Comparison of ENCODE assay signal across 9 mouse cellular contexts in genomic region chr4:99561506-99561937, GRCm38 (mm10).
A peak's percentile ranks its signal among the peaks of the same experiment; 100 is the strongest.
DNase-seq lines count a peak whose midpoint lies in the region; TF ChIP-seq lines count a peak whose summit lies in the region.
"Had no signal": no experiment of that assay in that cellular context is flagged by ENCODE, and none has a peak within 500 bp of the region (broad histone marks: within the 10 kb centered on the region; RNA-seq: fewer than 3 reads in every experiment).

No protein-coding gene starts in this region.

- no peaks in the 10 kb centered on the region for H3K27me3 ChIP-seq in thymus, adult 2 months (ENCODE audit: control insufficient read depth, insufficient read depth, low read length)

- no peaks in the 10 kb centered on the region for H3K4me1 ChIP-seq in thymus, adult 2 months (replicated peaks; ENCODE audit: control insufficient read depth, insufficient read depth, low read length)

- no peak overlapping the region for H3K27ac ChIP-seq in thymus, adult 2 months (ENCODE audit: control insufficient read depth, insufficient read depth, low read length)
- H3K27ac ChIP-seq: embryonic facial prominence, embryonic 12.5 days had no signal

- no peak for TF ChIP-seq POLR2A in thymus, adult 2 months (IDR thresholded peaks at IDR 0.05; ENCODE audit: control insufficient read depth, extremely low read depth, insufficient read depth, low read length, poor library complexity)

- DNase-seq in adrenal gland, postnatal 36 days, result peak; percentile 8 to 26
- DNase-seq in adrenal gland, adult 2 months, result no peak
- DNase-seq in left cerebral cortex, postnatal 14 days (ENCODE audit: low spot score in 2 of 2), result peak; percentile 5 to 14
- no peak for DNase-seq in left cerebral cortex, postnatal 25 days (ENCODE audit: low spot score in 2 of 2)
- DNase-seq in cerebellum, postnatal 25 days, result peak; percentile 19 to 59
- DNase-seq in lung, postnatal 25 days (ENCODE audit: low spot score), result peak; percentile 41
- no peak for DNase-seq in thymus, adult 2 months
- DNase-seq in ovary, postnatal 14 days (ENCODE audit: low spot score), result no peak

- H3K36me3 ChIP-seq in thymus, adult 2 months (ENCODE audit: control insufficient read depth, insufficient read depth, low read length), result no peaks in the 10 kb centered on the region
- H3K36me3 ChIP-seq: embryonic facial prominence, embryonic 12.5 days had no signal

- TF ChIP-seq CTCF in thymus, adult 2 months (IDR thresholded peaks at IDR 0.05; ENCODE audit: borderline replicate concordance, control insufficient read depth, extremely low read depth, insufficient read depth, low read length, poor library complexity), result no peak

- H3K4me3 ChIP-seq in thymus, adult 2 months (ENCODE audit: control insufficient read depth, insufficient read depth, low read length), result no peak overlapping the region
- H3K4me3 ChIP-seq: embryonic facial prominence, embryonic 12.5 days had no signal

- 19% methylated on average over 6 of the region's 6 CpGs for WGBS in thymus, adult 2 months

- intact Hi-C loops in left cerebral cortex, postnatal 14 days (cut with DNase I), result no loop called here
- intact Hi-C loops in left cerebral cortex, postnatal 25 days (cut with DNase I), result no loop called here

Comparison
In these comparisons a context has a peak if more than half of its experiments do, and no peak if none do; other contexts are left out.
1. DNase-seq: peak in adrenal gland, postnatal 36 days (2 of 2), left cerebral cortex, postnatal 14 days (2 of 2), cerebellum, postnatal 25 days (2 of 2) and lung, postnatal 25 days (single experiment); none in adrenal gland, adult 2 months (single experiment), left cerebral cortex, postnatal 25 days (0 of 2), thymus, adult 2 months (single experiment) and ovary, postnatal 14 days (single experiment).